Mouse (Mus musculus): ENCODE results near the gene Gjd2. TPM values are rescaled to one million over a fixed set of nuclear protein-coding genes. Genes with fewer than 3 reads are reported as not detected.

Gjd2 gene
- 0.04 TPM in 1 of 2 replicates, not detected in the other for polyA plus RNA-seq (2015; fragmentation: Nextera tagmentation; extraction: Ambion mirVana)

DNA sequence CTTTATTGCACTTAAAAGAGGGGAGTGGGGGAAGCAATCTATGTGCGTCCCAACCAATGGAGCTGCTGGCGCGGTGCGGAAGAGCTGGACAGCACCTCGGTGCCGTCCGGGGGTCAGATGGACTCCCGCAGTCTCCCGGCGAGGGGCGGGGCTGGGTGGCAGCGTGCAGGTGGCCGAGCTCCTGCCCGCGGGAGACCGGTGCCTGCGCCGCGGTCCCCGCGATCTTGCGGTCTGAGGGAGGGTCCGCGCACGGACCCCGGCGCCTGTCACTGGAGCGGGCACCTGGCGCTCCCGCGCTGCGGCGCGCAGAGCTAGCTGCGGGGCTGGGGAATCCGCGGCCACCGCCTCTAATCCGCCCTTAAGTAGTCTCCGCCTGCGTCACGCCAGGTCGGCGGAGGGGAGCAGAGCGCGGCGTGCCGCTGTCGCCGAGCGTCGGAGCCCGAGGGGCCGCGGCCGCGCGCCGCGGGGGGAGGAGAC lies at the start of gene Gjd2:
TSS of gene Gjd2 (minus strand) at position 325 of the 477 bp plus-strand sequence.
- H3K4me1 ChIP-seq (replicated peaks; ENCODE audit: insufficient read depth, low read length), result no peaks in the 10 kb centered on the region
- H3K9ac ChIP-seq (ENCODE audit: low read depth, low read length), result no peak within 1 kb of the TSS
- H3K4me3 ChIP-seq (replicated peaks; ENCODE audit: low read depth, low read length), result peak within 1 kb of the TSS; percentile 34
- H3K36me3 ChIP-seq (ENCODE audit: insufficient read depth, low read length), result no peaks in the 10 kb centered on the region
- H3K9me3 ChIP-seq (replicated peaks; ENCODE audit: low read length), result no peaks in the 10 kb centered on the region
- TF ChIP-seq CTCF (IDR thresholded peaks at IDR 0.05; ENCODE audit: low read depth), result no peak
- peak; percentile 38 for DNase-seq (ENCODE audit: low spot score)
- H3K27ac ChIP-seq, result no peak within 1 kb of the TSS
- peak; percentile 68 for ATAC-seq (replicated peaks; ENCODE audit: low FRiP score, low read depth)
- peak within 1 kb of the TSS; percentile 56 for H3K4me2 ChIP-seq (ENCODE audit: low read length)
- peaks cover 24% of the 10 kb centered on the region for H3K27me3 ChIP-seq (ENCODE audit: insufficient read depth, low read length)
- WGBS, result under 1% methylated on average over 47 of the region's 60 CpGs

DNA sequence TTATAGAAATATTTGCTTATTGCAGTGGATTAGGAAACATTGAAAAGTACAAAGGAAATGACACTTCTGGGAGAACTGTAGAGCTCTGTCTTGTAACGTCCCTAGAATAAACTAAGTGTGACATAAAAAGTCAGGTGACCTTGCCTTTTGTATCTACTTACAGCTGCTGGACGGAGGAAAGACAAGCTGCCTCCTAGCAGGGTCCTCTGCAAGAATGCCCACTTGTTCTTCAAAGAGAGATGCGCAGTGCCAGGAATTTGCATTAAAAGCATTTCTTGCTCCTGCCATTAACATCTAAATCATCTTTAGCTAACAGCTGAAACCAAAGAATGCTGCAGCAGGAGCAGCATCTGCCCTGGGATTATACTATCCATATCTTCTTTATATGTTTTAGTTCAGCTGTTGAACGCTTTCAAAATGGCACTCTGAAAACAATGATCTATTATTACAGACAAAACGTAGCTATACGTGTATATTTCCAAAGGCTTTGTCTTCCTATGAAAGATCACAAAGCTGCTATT lies 46.7 kb upstream of the Gjd2 start:
- Histone ChIP-seq H3K36me3 (ENCODE audit: insufficient read depth, low read length) (no peaks in the 10 kb centered on the region), H3K4me2 (ENCODE audit: low read length) (no peak overlapping the region), H3K27me3 (ENCODE audit: insufficient read depth, low read length) (no peaks in the 10 kb centered on the region), H3K4me1 (replicated peaks; ENCODE audit: insufficient read depth, low read length) (no peaks in the 10 kb centered on the region), H3K9ac (ENCODE audit: low read depth, low read length) (no peak overlapping the region), H3K9me3 (replicated peaks; ENCODE audit: low read length) (no peaks in the 10 kb centered on the region), H3K27ac (no peak overlapping the region), H3K4me3 (replicated peaks; ENCODE audit: low read depth, low read length) (no peak overlapping the region)
- DNase-seq (ENCODE audit: low spot score) (no peak), ATAC-seq (replicated peaks; ENCODE audit: low FRiP score, low read depth) (no peak)
- 51% methylated on average over 6 of the region's 6 CpGs for WGBS
- no peak for TF ChIP-seq CTCF (IDR thresholded peaks at IDR 0.05; ENCODE audit: low read depth)

DNA sequence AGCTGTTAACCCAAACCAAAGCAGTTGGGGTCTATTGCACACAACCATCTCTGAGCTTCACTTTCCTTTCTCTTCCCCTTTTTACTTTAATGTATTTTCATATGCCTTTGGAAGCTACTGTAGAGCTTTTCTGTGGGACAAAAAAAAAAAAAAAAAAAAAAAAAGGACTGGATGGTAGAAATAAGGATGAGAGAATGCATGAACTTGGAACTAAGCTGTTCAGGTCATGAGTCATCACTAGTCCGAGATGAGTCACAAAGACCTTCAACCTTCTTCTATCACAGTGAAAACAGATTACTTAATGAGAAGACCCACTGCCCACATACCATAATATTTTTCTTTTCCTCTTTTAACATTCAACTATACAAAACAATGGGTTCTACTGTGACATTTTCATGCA lies 46.2 kb upstream of the Gjd2 start:
- H3K36me3 ChIP-seq (ENCODE audit: insufficient read depth, low read length), result no peaks in the 10 kb centered on the region
- ATAC-seq (replicated peaks; ENCODE audit: low FRiP score, low read depth), result no peak
- H3K27me3 ChIP-seq (ENCODE audit: insufficient read depth, low read length), result no peaks in the 10 kb centered on the region
- no peak for TF ChIP-seq CTCF (IDR thresholded peaks at IDR 0.05; ENCODE audit: low read depth)
- H3K9me3 ChIP-seq (replicated peaks; ENCODE audit: low read length), result no peaks in the 10 kb centered on the region
- DNase-seq (ENCODE audit: low spot score), result no peak
- H3K4me3 ChIP-seq (replicated peaks; ENCODE audit: low read depth, low read length), result no peak overlapping the region
- no peaks in the 10 kb centered on the region for H3K4me1 ChIP-seq (replicated peaks; ENCODE audit: insufficient read depth, low read length)
- H3K27ac ChIP-seq, result no peak overlapping the region
- 54% methylated on average over 1 of the region's 1 CpGs for WGBS
- H3K9ac ChIP-seq (ENCODE audit: low read depth, low read length), result no peak overlapping the region
- H3K4me2 ChIP-seq (ENCODE audit: low read length), result no peak overlapping the region

DNA sequence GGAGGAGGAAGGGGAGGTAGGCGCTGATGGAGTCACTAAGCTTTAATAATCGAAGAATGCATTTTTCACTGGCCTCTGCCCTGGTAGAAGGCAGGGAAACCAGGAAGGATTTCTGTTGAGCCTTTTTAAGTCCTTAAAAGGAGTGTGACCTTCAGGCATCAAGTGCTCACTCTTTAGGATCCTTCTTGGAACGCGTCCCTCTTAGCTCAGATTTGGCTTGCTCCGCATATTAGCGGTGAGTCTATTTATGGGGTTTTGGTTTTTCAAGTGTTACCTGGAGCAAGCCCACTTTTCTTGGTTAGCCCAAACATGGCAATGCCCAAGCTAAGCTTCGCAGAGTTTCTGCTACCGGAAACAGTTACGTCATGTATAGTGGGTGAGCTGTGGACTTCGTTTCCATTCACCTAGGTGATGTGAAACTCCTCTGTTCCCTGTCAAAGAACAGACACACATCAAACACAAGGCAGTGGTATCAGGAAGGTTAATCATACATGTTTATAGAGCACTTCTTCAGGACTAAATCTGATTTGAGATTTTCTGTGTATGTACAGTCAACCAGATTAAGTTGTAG lies 44.9 kb upstream of the Gjd2 start:
- Histone ChIP-seq H3K9me3 (replicated peaks; ENCODE audit: low read length) (no peaks in the 10 kb centered on the region), H3K9ac (ENCODE audit: low read depth, low read length) (no peak overlapping the region), H3K27ac (no peak overlapping the region), H3K27me3 (ENCODE audit: insufficient read depth, low read length) (no peaks in the 10 kb centered on the region), H3K4me2 (ENCODE audit: low read length) (no peak overlapping the region), H3K4me1 (replicated peaks; ENCODE audit: insufficient read depth, low read length) (no peaks in the 10 kb centered on the region), H3K4me3 (replicated peaks; ENCODE audit: low read depth, low read length) (no peak overlapping the region), H3K36me3 (ENCODE audit: insufficient read depth, low read length) (no peaks in the 10 kb centered on the region)
- no peak for TF ChIP-seq CTCF (IDR thresholded peaks at IDR 0.05; ENCODE audit: low read depth)
- DNase-seq (ENCODE audit: low spot score), result no peak
- no peak for ATAC-seq (replicated peaks; ENCODE audit: low FRiP score, low read depth)
- 86% methylated on average over 10 of the region's 10 CpGs for WGBS

DNA sequence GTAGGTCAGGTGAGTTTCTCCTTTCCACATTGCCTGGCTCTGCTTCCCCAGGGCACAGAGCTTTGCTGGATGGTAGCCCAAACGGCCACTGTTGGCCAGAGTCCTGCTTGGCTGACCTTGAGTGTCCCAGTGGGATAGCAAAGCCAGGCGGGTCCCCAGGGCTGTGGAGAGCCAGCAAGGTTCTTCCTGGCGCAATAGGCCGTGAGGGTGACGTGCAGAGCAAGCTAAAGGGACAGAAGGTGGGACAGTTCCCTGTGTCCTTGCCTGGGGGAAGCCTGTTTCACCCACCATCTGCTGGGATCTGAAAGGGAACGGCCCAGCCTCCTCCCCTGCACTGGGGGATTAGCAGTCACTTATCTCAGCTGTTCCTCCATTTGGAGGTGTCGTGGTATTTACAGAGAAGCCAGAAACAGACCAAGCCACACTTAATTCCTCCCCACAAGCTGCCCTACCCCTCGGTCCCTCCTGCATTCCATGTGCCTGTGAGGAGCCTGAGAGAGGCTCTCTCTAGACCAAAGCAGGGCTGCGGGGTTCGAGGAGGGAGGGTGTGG lies 44.0 kb upstream of the Gjd2 start:
- Histone ChIP-seq H3K9ac (ENCODE audit: low read depth, low read length) (no peak overlapping the region), H3K9me3 (replicated peaks; ENCODE audit: low read length) (no peaks in the 10 kb centered on the region), H3K36me3 (ENCODE audit: insufficient read depth, low read length) (no peaks in the 10 kb centered on the region), H3K4me3 (replicated peaks; ENCODE audit: low read depth, low read length) (no peak overlapping the region), H3K4me2 (ENCODE audit: low read length) (no peak overlapping the region), H3K4me1 (replicated peaks; ENCODE audit: insufficient read depth, low read length) (no peaks in the 10 kb centered on the region), H3K27ac (no peak overlapping the region), H3K27me3 (ENCODE audit: insufficient read depth, low read length) (no peaks in the 10 kb centered on the region)
- WGBS, result 12% methylated on average over 10 of the region's 10 CpGs
- ATAC-seq (replicated peaks; ENCODE audit: low FRiP score, low read depth) (no peak), DNase-seq (ENCODE audit: low spot score) (no peak)
- no peak for TF ChIP-seq CTCF (IDR thresholded peaks at IDR 0.05; ENCODE audit: low read depth)

DNA sequence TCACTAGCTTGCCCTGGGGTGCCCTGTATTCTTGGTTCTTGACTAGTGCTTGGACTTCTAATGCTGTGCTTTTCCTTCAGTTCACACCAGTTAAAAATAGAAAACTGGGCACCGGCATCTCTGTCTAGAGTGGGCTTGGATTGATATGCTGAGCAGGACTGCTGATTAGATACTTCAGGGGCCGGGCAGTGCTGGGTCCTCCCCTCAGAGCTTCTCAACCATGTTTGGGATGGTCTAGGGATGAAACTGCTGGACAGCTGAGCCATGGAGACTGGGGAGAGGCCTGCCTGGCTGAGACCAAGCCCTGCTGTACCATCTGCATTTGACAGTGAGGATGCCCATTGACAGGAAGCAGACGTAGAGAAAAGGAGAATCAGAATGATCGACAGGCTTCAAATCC lies 40.7 kb upstream of the Gjd2 start:
- no peak for TF ChIP-seq CTCF (IDR thresholded peaks at IDR 0.05; ENCODE audit: low read depth)
- H3K36me3 ChIP-seq (ENCODE audit: insufficient read depth, low read length), result no peaks in the 10 kb centered on the region
- no peaks in the 10 kb centered on the region for H3K4me1 ChIP-seq (replicated peaks; ENCODE audit: insufficient read depth, low read length)
- H3K27me3 ChIP-seq (ENCODE audit: insufficient read depth, low read length), result no peaks in the 10 kb centered on the region
- ATAC-seq (replicated peaks; ENCODE audit: low FRiP score, low read depth) (no peak), DNase-seq (ENCODE audit: low spot score) (no peak)
- H3K9ac ChIP-seq (ENCODE audit: low read depth, low read length), result no peak overlapping the region
- H3K9me3 ChIP-seq (replicated peaks; ENCODE audit: low read length), result no peaks in the 10 kb centered on the region
- no peak overlapping the region for H3K4me3 ChIP-seq (replicated peaks; ENCODE audit: low read depth, low read length)
- 83% methylated on average over 4 of the region's 4 CpGs for WGBS
- H3K27ac ChIP-seq, result no peak overlapping the region
- H3K4me2 ChIP-seq (ENCODE audit: low read length), result no peak overlapping the region
